Mouse (Mus musculus) liver, adult 2 months (tissue): ENCODE data around the gene Vdac1. TPM values are rescaled to one million over a fixed set of nuclear protein-coding genes. Genes with fewer than 3 reads are reported as not detected.

ENCODE experiments used
- DNase-seq: peaks from one replicate; pipeline ENCODE4 v3.0.0-alpha.2; 2011; ENCODE audit warnings: low read depth, low spot score; ENCODE audit errors: extremely low read depth
- H3K27ac ChIP-seq: fragments of 200-500 bp; replicated peaks from 2 replicates; pipeline ENCODE4 v1.5.1; 2012; ENCODE audit warnings: low read depth, mild to moderate bottlenecking, control low read depth, inconsistent platforms, low read length; ENCODE audit not compliant: insufficient read depth
- H3K27me3 ChIP-seq: fragments of 200-500 bp; 2 replicates; pipeline ENCODE4 v1.6.1; 2012; ENCODE audit warnings: mild to moderate bottlenecking, moderate library complexity, low read length, inconsistent platforms; ENCODE audit not compliant: control insufficient read depth, insufficient read depth
- H3K36me3 ChIP-seq: fragments of 200-500 bp; 2 replicates; pipeline ENCODE4 v1.6.1; 2012; ENCODE audit warnings: low read length, inconsistent platforms; ENCODE audit not compliant: control insufficient read depth, insufficient read depth
- H3K4me1 ChIP-seq: fragments of 200-500 bp; 2 replicates; pipeline ENCODE4 v1.6.1; 2011; ENCODE audit warnings: low read length; ENCODE audit not compliant: control insufficient read depth, insufficient read depth
- H3K4me3 ChIP-seq: fragments of 200-500 bp; 2 replicates; pipeline ENCODE4 v1.5.1; 2011; ENCODE audit warnings: low read depth, mild to moderate bottlenecking, control low read depth, low read length, moderate library complexity; ENCODE audit not compliant: insufficient read depth
- H3K79me2 ChIP-seq: fragments of 200-500 bp; 2 replicates; pipeline ENCODE4 v1.6.1; 2012; ENCODE audit warnings: inconsistent platforms, mild to moderate bottlenecking, low read length, moderate library complexity; ENCODE audit not compliant: control insufficient read depth, insufficient read depth
- H3K9ac ChIP-seq: fragments of 200-500 bp; 2 replicates; pipeline ENCODE4 v1.6.1; 2012; ENCODE audit warnings: low read depth, mild to moderate bottlenecking, control low read depth, inconsistent platforms, low read length
- CTCF ChIP-seq: fragments of 200-500 bp; IDR thresholded peaks from 2 replicates; pipeline ENCODE4 v1.5.1; 2011; ENCODE audit warnings: low read depth, low read length, control low read depth
- POLR2A ChIP-seq: fragments of 200-500 bp; IDR thresholded peaks from 2 replicates; pipeline ENCODE4 v1.6.1; 2011; ENCODE audit warnings: low read length, control low read depth; ENCODE audit not compliant: insufficient read depth; ENCODE audit errors: extremely low read depth
- WGBS: fragments of 180-500 bp; shearing (Covaris S2); methylation state at CpG from one replicate; pipeline ENCODE4 v1.1.7; 2018; 5-methylcytosine and 5-hydroxymethylcytosine counted together
- polyA plus RNA-seq: library from polyadenylated mRNA; depleted of rRNA; stranded (reverse); fragments of >200 nt; gene quantifications from 2 replicates; pipeline ENCODE4 v1.2.3, GENCODE M21; 2012; rRNA removed
- total RNA-seq: library from RNA; depleted of rRNA; stranded (reverse); fragments of >200 nt; gene quantifications from 2 replicates; pipeline ENCODE4 v1.2.3, GENCODE M21; 2014; rRNA removed

Gene Vdac1
- total and polyA plus RNA-seq, 2 experiments = 71.7 to 213 TPM

GRCm38 (mm10) chr11:52433076-52433796 is 72.6 kb downstream of the Vdac1 start:
- H3K4me3 ChIP-seq = no peak overlapping the region
- no peaks in the 10 kb centered on the region for H3K36me3 ChIP-seq
- no peak overlapping the region for H3K9ac ChIP-seq
- H3K79me2 ChIP-seq = no peaks in the 10 kb centered on the region
- DNase-seq = no peak
- TF ChIP-seq CTCF (no peak), POLR2A (no peak)
- no peak overlapping the region for H3K27ac ChIP-seq
- no peaks in the 10 kb centered on the region for H3K27me3 ChIP-seq
- no peaks in the 10 kb centered on the region for H3K4me1 ChIP-seq
- 81% methylated on average over 8 of the region's 8 CpGs for WGBS

GRCm38 (mm10) chr11:52433797-52434195 is 73.1 kb downstream of the Vdac1 start:
- Histone ChIP-seq H3K4me3 (no peak overlapping the region), H3K79me2 (no peaks in the 10 kb centered on the region), H3K4me1 (no peaks in the 10 kb centered on the region), H3K27me3 (no peaks in the 10 kb centered on the region), H3K27ac (no peak overlapping the region), H3K9ac (no peak overlapping the region), H3K36me3 (no peaks in the 10 kb centered on the region)
- WGBS = 66% methylated on average over 2 of the region's 2 CpGs
- DNase-seq = no peak
- TF ChIP-seq POLR2A (no peak), CTCF (no peak)

DNA sequence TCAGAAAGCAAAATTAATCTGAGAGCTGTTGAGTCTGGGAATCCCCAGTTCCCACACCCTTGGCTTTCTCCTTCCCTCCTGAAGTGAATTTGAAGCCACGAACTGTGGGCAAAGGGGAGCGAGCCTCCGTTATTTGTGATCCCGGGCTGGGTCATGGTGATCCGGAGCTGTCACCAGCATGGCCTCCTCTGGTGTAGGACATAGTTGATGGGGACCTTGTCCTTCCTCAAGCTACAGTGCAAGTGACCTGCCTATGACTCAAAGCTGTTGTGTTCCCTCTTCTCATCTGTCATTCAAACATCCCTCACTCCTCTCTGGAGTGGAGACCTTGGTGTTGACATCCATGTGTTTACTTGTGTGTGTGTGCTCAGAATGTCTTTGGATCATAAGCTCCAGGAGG is 74.8 kb downstream of the Vdac1 start:
- no peak for DNase-seq
- no peak for TF ChIP-seq CTCF
- TF ChIP-seq POLR2A = no peak
- no peak overlapping the region for H3K9ac ChIP-seq
- no peaks in the 10 kb centered on the region for H3K4me1 ChIP-seq
- H3K27ac ChIP-seq = no peak overlapping the region
- no peak overlapping the region for H3K4me3 ChIP-seq
- H3K36me3 ChIP-seq = no peaks in the 10 kb centered on the region
- 82% methylated on average over 5 of the region's 5 CpGs for WGBS
- H3K27me3 ChIP-seq = no peaks in the 10 kb centered on the region
- no peaks in the 10 kb centered on the region for H3K79me2 ChIP-seq

GRCm38 (mm10) chr11:52437123-52437522 is 76.5 kb downstream of the Vdac1 start:
- no peak for DNase-seq
- no peak overlapping the region for H3K9ac ChIP-seq
- 32% methylated on average over 10 of the region's 10 CpGs for WGBS
- H3K79me2 ChIP-seq = no peaks in the 10 kb centered on the region
- no peak overlapping the region for H3K4me3 ChIP-seq
- no peaks in the 10 kb centered on the region for H3K36me3 ChIP-seq
- TF ChIP-seq CTCF (no peak), POLR2A (no peak)
- no peaks in the 10 kb centered on the region for H3K4me1 ChIP-seq
- no peak overlapping the region for H3K27ac ChIP-seq
- H3K27me3 ChIP-seq = no peaks in the 10 kb centered on the region

Other genes with a start within 250 kb of the Vdac1 start
- gene Olfr1373, start 215.3 kb upstream of the Vdac1 start, total RNA-seq = not detected in 2 replicates
- gene Olfr1373, start 215.3 kb upstream of the Vdac1 start, polyA plus RNA-seq = not detected in 2 replicates
- gene Olfr1371, start 146.9 kb upstream of the Vdac1 start, total RNA-seq = 0.18 TPM in 1 of 2 replicates, not detected in the other
- not detected in 2 replicates for gene Olfr1371, start 146.9 kb upstream of the Vdac1 start, polyA plus RNA-seq
- gene Skp1a, start 128.9 kb upstream of the Vdac1 start, total RNA-seq = 257 and 318 TPM in 2 replicates
- gene Skp1a, start 128.9 kb upstream of the Vdac1 start, polyA plus RNA-seq = 26.0 and 37.2 TPM in 2 replicates
- gene Tcf7, start 77.8 kb upstream of the Vdac1 start, total RNA-seq = 1.1 and 1.2 TPM in 2 replicates
- gene Tcf7, start 77.8 kb upstream of the Vdac1 start, polyA plus RNA-seq = 5.7 and 7.5 TPM in 2 replicates
- 110 and 121 TPM in 2 replicates for gene 9530068E07Rik, start 35.6 kb downstream of the Vdac1 start, total RNA-seq
- gene 9530068E07Rik, start 35.6 kb downstream of the Vdac1 start, polyA plus RNA-seq = 111 and 123 TPM in 2 replicates